Mouse (Mus musculus) liver, embryonic 15.5 days (tissue): ENCODE data around the gene Olfr218. TPM values are rescaled to one million over a fixed set of nuclear protein-coding genes. Genes with fewer than 3 reads are reported as not detected.

ENCODE experiments used
- polyA plus RNA-seq: library from polyadenylated mRNA; unstranded; fragments of >200 nt; fragmentation: Nextera tagmentation; extraction: Ambion mirVana; gene quantifications from 2 replicates; pipeline ENCODE4 v1.2.1, GENCODE M21; 2015

The Olfr218 gene
- polyA plus RNA-seq, 1 experiment from 2014 or later, result not detected

Other genes starting within 250 kb of the Olfr218 start
- not detected in 2 replicates for gene Olfr16, start 247.4 kb upstream of the Olfr218 start, polyA plus RNA-seq
- gene Olfr1408, start 60.4 kb upstream of the Olfr218 start, polyA plus RNA-seq, result not detected in 2 replicates
- gene Olfr1406, start 7.2 kb upstream of the Olfr218 start, polyA plus RNA-seq, result not detected in 2 replicates
- gene Olfr1404, start 14.6 kb downstream of the Olfr218 start, polyA plus RNA-seq, result not detected in 2 replicates
- 0.12 and 0.23 TPM in 2 replicates for gene Fcer1a, start 29.4 kb downstream of the Olfr218 start, polyA plus RNA-seq
- gene Olfr418, start 68.2 kb downstream of the Olfr218 start, polyA plus RNA-seq, result not detected in 2 replicates
- gene Mptx2, start 80.0 kb downstream of the Olfr218 start, polyA plus RNA-seq, result not detected in 2 replicates
- 74.7 and 83.3 TPM in 2 replicates for gene Ackr1, start 135.9 kb downstream of the Olfr218 start, polyA plus RNA-seq
- gene Aim2, start 153.1 kb downstream of the Olfr218 start, polyA plus RNA-seq, result 3.3 and 4.2 TPM in 2 replicates
- 1.7 and 2.0 TPM in 2 replicates for gene Cadm3, start 169.9 kb downstream of the Olfr218 start, polyA plus RNA-seq